Mouse (Mus musculus) neural tube, embryonic 10.5 days (tissue): ENCODE data around the gene Spata9.
A peak's percentile ranks its signal among the peaks of the same experiment; 100 is the strongest.
"Not testable (repeated sequence)": the region's sequence is repeated elsewhere in the genome, so short reads cannot be mapped to it uniquely, and the experiment has no call there.

Experiments
- DNase-seq: peaks from one replicate; pipeline ENCODE4 v3.0.0-alpha.2; 2017; ENCODE audit warnings: low spot score; ENCODE audit errors: extremely low spot score

Spata9 gene

GRCm38 (mm10) chr13:75966850-75967249, at the start of gene Spata9:
TSS of gene Spata9 (plus strand) at chr13:75967150.
- no peak for DNase-seq

- no peak for DNase-seq
These were observed 39.0 kb upstream of the Spata9 start for GRCm38 (mm10) chr13:75927951-75928350.

- not testable (repeated sequence) for DNase-seq
These were observed 37.9 kb upstream of the Spata9 start for GRCm38 (mm10) chr13:75929071-75929470.

GRCm38 (mm10) chr13:75930023-75930422, 36.9 kb upstream of the Spata9 start:
- DNase-seq: no peak

GRCm38 (mm10) chr13:75930660-75931059, 36.3 kb upstream of the Spata9 start:
- DNase-seq: no peak

- DNase-seq: peak; percentile 62
These were observed 35.9 kb upstream of the Spata9 start for GRCm38 (mm10) chr13:75931073-75931472.

- DNase-seq: no peak
These were observed 33.7 kb upstream of the Spata9 start for GRCm38 (mm10) chr13:75933287-75933686.

GRCm38 (mm10) chr13:75938866-75939265, 28.1 kb upstream of the Spata9 start:
- no peak for DNase-seq

- DNase-seq: no peak
These were observed 26.0 kb upstream of the Spata9 start for GRCm38 (mm10) chr13:75940791-75941517.

GRCm38 (mm10) chr13:75941518-75942295, 25.2 kb upstream of the Spata9 start:
- no peak for DNase-seq

- no peak for DNase-seq
These were observed 24.2 kb upstream of the Spata9 start for GRCm38 (mm10) chr13:75942731-75943130.

- DNase-seq: peak; percentile 96
These were observed 23.5 kb upstream of the Spata9 start, which contains the start of gene Rhobtb3 for GRCm38 (mm10) chr13:75943189-75944043. TSS of gene Rhobtb3 (minus strand) at chr13:75943925.

GRCm38 (mm10) chr13:75944044-75944820, 22.7 kb upstream of the Spata9 start:
- no peak for DNase-seq

- no peak for DNase-seq
These were observed 16.7 kb upstream of the Spata9 start for GRCm38 (mm10) chr13:75950295-75950694.

GRCm38 (mm10) chr13:75955357-75955992, 11.5 kb upstream of the Spata9 start:
- no peak for DNase-seq

GRCm38 (mm10) chr13:75974481-75974880, 7.5 kb downstream of the Spata9 start:
- DNase-seq: no peak

- DNase-seq: no peak
These were observed 8.7 kb downstream of the Spata9 start for GRCm38 (mm10) chr13:75975629-75976028.

- no peak for DNase-seq
These were observed 9.3 kb downstream of the Spata9 start for GRCm38 (mm10) chr13:75976218-75976617.

- no peak for DNase-seq
These were observed 9.7 kb downstream of the Spata9 start for GRCm38 (mm10) chr13:75976649-75977048.

GRCm38 (mm10) chr13:75981901-75982300, 15.0 kb downstream of the Spata9 start:
- DNase-seq: no peak
